Mouse (Mus musculus) ES-Bruce4 (cell line): Measurements from ENCODE around the gene Rubcn.

Experiments
- CTCF ChIP-seq: IDR thresholded peaks from one replicate; pipeline ENCODE4 v1.8.1; 2011; ENCODE audit warnings: low read depth, low read length
- POLR2A ChIP-seq: IDR thresholded peaks from one replicate; pipeline ENCODE4 v1.8.1; 2011; ENCODE audit warnings: low read length; ENCODE audit not compliant: insufficient read depth

DNA sequence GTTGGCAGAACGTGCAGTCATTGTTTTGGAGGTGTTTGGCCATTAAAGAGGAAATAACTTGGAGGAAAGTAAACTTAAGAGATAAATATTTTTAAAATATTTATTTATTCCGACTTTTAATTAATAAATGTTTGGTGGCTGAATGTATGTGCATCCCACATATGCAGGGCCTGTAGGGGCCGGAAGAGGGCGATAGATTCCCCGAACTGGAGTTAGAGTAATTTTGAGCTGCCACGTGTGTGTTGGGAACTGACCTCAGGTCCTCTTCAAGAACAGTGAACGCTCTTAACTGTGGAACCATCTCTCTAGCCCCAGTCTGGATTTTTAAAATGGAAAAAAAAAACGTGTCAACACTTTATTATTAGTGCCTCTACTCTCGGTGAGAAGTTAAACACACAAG is 64.2 kb downstream of the Rubcn start:
- TF ChIP-seq CTCF: peak; percentile 56
- no peak for TF ChIP-seq POLR2A
